Mouse (Mus musculus) ES-Bruce4 (cell line): ENCODE measurements around the gene B9d2. TPM values are rescaled to one million over a fixed set of nuclear protein-coding genes. Genes with fewer than 3 reads are reported as not detected.

Experiments
- H3K27ac ChIP-seq: 2 replicates; pipeline ENCODE4 v1.5.1; 2012; ENCODE audit warnings: low read length, inconsistent platforms; ENCODE audit not compliant: insufficient read depth
- H3K27me3 ChIP-seq: 2 replicates; pipeline ENCODE4 v1.6.1; 2012; ENCODE audit warnings: mild to moderate bottlenecking, low read length, inconsistent platforms; ENCODE audit not compliant: control insufficient read depth, poor library complexity, insufficient read depth, severe bottlenecking
- H3K36me3 ChIP-seq: 2 replicates; pipeline ENCODE4 v1.6.1; 2012; ENCODE audit warnings: inconsistent platforms, mild to moderate bottlenecking, low read length, moderate library complexity; ENCODE audit not compliant: control insufficient read depth, poor library complexity, insufficient read depth, severe bottlenecking
- H3K4me1 ChIP-seq: one replicate; pipeline ENCODE4 v1.8.1; 2011; ENCODE audit warnings: low read length; ENCODE audit not compliant: control insufficient read depth, insufficient read depth
- H3K4me3 ChIP-seq: 2 replicates; pipeline ENCODE4 v1.5.1; 2011; ENCODE audit warnings: low read depth, mild to moderate bottlenecking, low read length
- H3K9ac ChIP-seq: 2 replicates; pipeline ENCODE4 v1.6.1; 2012; ENCODE audit warnings: low read depth, mild to moderate bottlenecking, inconsistent platforms; ENCODE audit not compliant: poor library complexity, severe bottlenecking
- H3K9me3 ChIP-seq: replicated peaks from 2 replicates; pipeline ENCODE4 v1.6.1; 2012; ENCODE audit warnings: mild to moderate bottlenecking, low read length, inconsistent platforms; ENCODE audit not compliant: control insufficient read depth, poor library complexity, insufficient read depth, severe bottlenecking
- CTCF ChIP-seq: IDR thresholded peaks from one replicate; pipeline ENCODE4 v1.8.1; 2011; ENCODE audit warnings: low read depth, low read length
- EP300 ChIP-seq: IDR thresholded peaks from 2 replicates; pipeline ENCODE4 v1.6.1; 2011; ENCODE audit warnings: low read depth, low read length; ENCODE audit not compliant: insufficient read depth
- POLR2A ChIP-seq: IDR thresholded peaks from one replicate; pipeline ENCODE4 v1.8.1; 2011; ENCODE audit warnings: low read length; ENCODE audit not compliant: insufficient read depth
- polyA plus RNA-seq: library from polyadenylated mRNA; stranded (reverse); fragments of >200 nt; gene quantifications from 2 replicates; pipeline ENCODE4 v1.2.4, GENCODE M21; 2011; ENCODE audit warnings: low read depth; ENCODE audit not compliant: missing spikeins, insufficient read depth, insufficient read length

The B9d2 gene
- polyA plus RNA-seq = 7.9 and 15.2 TPM in 2 replicates

GRCm38 (mm10) chr7:25680514-25681258 is at the start of gene B9d2:
Gene B9d2 (plus strand): TSS chr7:25680780.
- Histone ChIP-seq H3K27me3 (no peaks in the 10 kb centered on the region), H3K9me3 (no peaks in the 10 kb centered on the region), H3K36me3 (no peaks in the 10 kb centered on the region), H3K27ac (peak within 1 kb of the TSS; percentile 31), H3K4me1 (peaks cover 5% of the 10 kb centered on the region), H3K4me3 (peak within 1 kb of the TSS; percentile 68), H3K9ac (peak within 1 kb of the TSS; percentile 61)
- peak; percentile 57 for TF ChIP-seq POLR2A
- TF ChIP-seq EP300 = no peak
- no peak for TF ChIP-seq CTCF

- no peak for TF ChIP-seq EP300
- Histone ChIP-seq H3K9ac (no peak overlapping the region), H3K4me1 (no peaks in the 10 kb centered on the region), H3K27me3 (no peaks in the 10 kb centered on the region), H3K9me3 (no peaks in the 10 kb centered on the region), H3K4me3 (no peak overlapping the region), H3K27ac (no peak overlapping the region), H3K36me3 (no peaks in the 10 kb centered on the region)
Measured at GRCm38 (mm10) chr7:25632679-25633078, 47.9 kb upstream of the B9d2 start.

GRCm38 (mm10) chr7:25636373-25636772 is 44.2 kb upstream of the B9d2 start:
- no peak overlapping the region for H3K27ac ChIP-seq
- H3K4me3 ChIP-seq = no peak overlapping the region
- TF ChIP-seq POLR2A (no peak), CTCF (no peak), EP300 (no peak)
- no peaks in the 10 kb centered on the region for H3K4me1 ChIP-seq
- no peak overlapping the region for H3K9ac ChIP-seq
- no peaks in the 10 kb centered on the region for H3K9me3 ChIP-seq
- no peaks in the 10 kb centered on the region for H3K27me3 ChIP-seq
- H3K36me3 ChIP-seq = no peaks in the 10 kb centered on the region

GRCm38 (mm10) chr7:25637099-25637498 is 43.5 kb upstream of the B9d2 start:
- H3K9me3 ChIP-seq = no peaks in the 10 kb centered on the region
- no peaks in the 10 kb centered on the region for H3K27me3 ChIP-seq
- no peak overlapping the region for H3K9ac ChIP-seq
- H3K27ac ChIP-seq = no peak overlapping the region
- no peaks in the 10 kb centered on the region for H3K36me3 ChIP-seq
- H3K4me1 ChIP-seq = no peaks in the 10 kb centered on the region
- no peak overlapping the region for H3K4me3 ChIP-seq
- no peak for TF ChIP-seq EP300
- TF ChIP-seq POLR2A = no peak
- TF ChIP-seq CTCF = no peak

GRCm38 (mm10) chr7:25639754-25640153 is 40.8 kb upstream of the B9d2 start:
- Histone ChIP-seq H3K27ac (no peak overlapping the region), H3K9me3 (no peaks in the 10 kb centered on the region), H3K4me1 (peaks cover 2% of the 10 kb centered on the region), H3K4me3 (no peak overlapping the region), H3K36me3 (no peaks in the 10 kb centered on the region), H3K27me3 (no peaks in the 10 kb centered on the region), H3K9ac (no peak overlapping the region)
- TF ChIP-seq POLR2A (no peak), EP300 (no peak), CTCF (no peak)

- H3K9ac ChIP-seq = no peak overlapping the region
- H3K4me1 ChIP-seq = peaks cover 2% of the 10 kb centered on the region
- H3K9me3 ChIP-seq = no peaks in the 10 kb centered on the region
- no peaks in the 10 kb centered on the region for H3K36me3 ChIP-seq
- TF ChIP-seq EP300 (no peak), POLR2A (no peak), CTCF (no peak)
- no peak overlapping the region for H3K27ac ChIP-seq
- no peak overlapping the region for H3K4me3 ChIP-seq
- no peaks in the 10 kb centered on the region for H3K27me3 ChIP-seq
Measured at GRCm38 (mm10) chr7:25644136-25644535, 36.4 kb upstream of the B9d2 start.
